Mouse (Mus musculus) naive thymus-derived CD4-positive, alpha-beta T cell, adult 5 months (primary cell): ENCODE results near the gene Ctla2b. TPM values are rescaled to one million over a fixed set of nuclear protein-coding genes. Genes with fewer than 3 reads are reported as not detected.

Source experiments
- polyA plus RNA-seq: library from polyadenylated mRNA; unstranded; fragments of 100-300 nt; shearing (Covaris generic); gene quantifications from one replicate; pipeline ENCODE4 v1.2.1, GENCODE M21; 2017

Gene Ctla2b
- 3.7 TPM for polyA plus RNA-seq

DNA sequence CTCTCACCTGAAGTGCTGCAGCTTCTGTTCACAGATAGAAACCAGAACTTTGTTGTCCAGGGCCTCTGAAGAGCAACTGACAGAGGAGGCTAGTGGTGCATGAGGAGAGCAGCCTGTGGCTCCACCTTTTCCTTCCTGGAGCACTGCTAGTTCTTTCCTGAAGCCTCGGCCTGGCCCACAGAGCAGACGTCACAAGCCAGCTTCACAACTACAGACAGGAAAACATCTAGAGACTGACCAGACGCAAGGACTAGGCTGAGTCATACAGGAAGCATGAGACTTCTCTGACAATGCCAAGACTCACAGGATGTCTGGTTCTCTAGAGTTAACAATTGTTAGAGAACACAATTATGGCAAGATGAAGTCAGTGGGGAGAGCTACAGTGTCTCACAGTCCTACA, at the start of gene Ctla2b:
Ctla2b (minus strand) TSS at position 120 of the 400 bp plus-strand sequence.

DNA sequence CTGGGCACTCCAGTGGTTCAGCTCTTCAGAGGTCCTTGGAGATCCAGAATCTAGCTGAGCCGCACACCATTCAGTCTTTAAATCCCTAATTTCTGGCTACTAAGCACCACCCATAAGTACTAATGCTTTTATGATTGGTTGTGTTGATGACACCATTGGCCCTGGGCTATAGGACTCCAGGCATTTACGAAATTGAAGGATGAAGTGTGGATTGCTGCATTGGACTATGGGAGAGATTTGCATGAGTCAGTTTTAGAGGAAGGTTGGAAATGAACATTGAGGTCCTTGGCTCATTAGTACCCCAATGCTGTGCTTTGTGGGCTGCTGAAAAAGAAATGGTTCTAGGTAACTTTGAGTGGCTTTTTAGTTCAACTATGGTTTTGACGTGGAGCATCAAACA, 44.6 kb upstream of the Ctla2b start, which contains the start of gene Tpbpa:
Tpbpa (minus strand) TSS at position 101 of the 400 bp plus-strand sequence.

DNA sequence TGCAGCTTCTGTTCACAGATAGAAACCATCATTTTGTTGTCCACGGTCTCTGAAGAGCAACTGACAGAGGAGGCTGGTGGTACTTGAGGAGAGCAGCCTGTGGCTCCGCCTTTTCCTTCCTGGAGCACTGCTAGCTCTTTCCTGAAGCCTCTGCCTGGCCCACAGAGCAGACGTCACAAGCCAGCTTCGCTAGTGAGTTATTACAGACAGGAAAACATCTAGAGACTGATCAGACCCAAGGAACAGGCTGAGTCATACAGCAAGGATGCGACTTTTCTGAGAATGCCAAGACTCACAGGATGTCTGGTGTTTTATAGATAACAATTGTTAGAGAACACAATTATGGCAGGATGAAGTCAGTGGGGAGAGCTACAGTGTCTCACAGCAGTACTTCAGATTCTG, 39.3 kb upstream of the Ctla2b start, which contains the start of the genes Gm49391 and Ctla2a:
Gm49391 (minus strand) TSS at position 72 of the 402 bp plus-strand sequence.
Ctla2a (minus strand) TSS at position 126 of the 402 bp plus-strand sequence.

DNA sequence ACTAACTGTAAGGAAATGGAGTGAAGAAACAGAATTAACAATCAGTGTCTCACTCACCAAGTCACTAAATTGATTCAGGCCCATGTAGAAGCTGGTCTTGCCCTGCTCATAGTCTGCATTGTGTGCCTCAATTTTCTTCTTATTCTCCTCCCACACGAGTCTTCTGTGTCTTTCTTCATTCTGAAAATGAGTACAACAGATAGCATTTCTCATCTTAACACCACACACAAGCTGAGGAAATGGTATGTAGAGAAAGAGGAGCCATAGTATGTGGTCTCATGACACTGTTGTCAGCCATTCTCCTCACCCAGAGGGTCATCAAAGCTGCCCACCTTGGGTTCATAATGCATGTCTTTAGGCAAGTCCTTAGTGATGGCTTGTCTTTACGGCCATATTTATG, 38.2 kb upstream of the Ctla2b start, which contains the start of gene Gm49393:
Gm49393 (minus strand) TSS at position 101 of the 400 bp plus-strand sequence.

DNA sequence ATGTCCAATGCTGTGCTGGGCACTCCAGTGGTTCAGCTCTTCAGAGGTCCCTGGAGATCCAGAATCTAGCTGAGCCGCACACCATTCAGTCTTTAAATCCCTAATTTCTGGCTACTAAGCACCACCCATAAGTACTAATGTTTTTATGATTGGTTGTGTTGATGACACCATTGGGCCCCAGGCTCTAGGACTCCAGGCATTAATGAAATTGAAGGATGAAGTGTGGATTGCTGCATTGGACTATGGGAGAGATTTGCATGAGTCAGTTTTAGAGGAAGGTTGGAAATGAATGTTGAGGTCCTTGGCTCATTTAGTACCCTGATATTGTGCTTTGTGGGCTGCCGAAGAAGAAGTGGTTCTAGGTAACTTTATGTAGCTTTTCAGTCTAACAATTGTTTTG, 7.5 kb upstream of the Ctla2b start, which contains the start of gene Tpbpb:
Tpbpb (minus strand) TSS at position 101 of the 400 bp plus-strand sequence.

DNA sequence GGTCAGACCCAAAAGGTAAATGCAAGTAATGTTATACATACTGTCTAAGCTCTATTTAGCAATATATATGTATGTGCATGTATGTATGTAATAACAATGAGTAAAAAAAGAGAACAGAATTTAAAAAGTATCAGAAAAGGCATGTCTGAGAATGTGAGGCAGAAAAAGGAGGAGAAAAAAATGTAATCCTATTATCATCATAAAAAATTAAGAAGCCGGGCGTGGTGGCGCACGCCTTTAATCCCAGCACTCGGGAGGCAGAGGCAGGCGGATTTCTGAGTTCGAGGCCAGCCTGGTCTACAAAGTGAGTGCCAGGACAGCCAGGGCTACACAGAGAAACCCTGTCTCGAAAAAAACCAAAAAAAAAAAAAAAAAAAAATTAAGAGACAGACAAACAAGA, 453 bp downstream of the Ctla2b start, which contains the start of gene Gm49392:
Gm49392 (minus strand) TSS at position 101 of the 400 bp plus-strand sequence.

DNA sequence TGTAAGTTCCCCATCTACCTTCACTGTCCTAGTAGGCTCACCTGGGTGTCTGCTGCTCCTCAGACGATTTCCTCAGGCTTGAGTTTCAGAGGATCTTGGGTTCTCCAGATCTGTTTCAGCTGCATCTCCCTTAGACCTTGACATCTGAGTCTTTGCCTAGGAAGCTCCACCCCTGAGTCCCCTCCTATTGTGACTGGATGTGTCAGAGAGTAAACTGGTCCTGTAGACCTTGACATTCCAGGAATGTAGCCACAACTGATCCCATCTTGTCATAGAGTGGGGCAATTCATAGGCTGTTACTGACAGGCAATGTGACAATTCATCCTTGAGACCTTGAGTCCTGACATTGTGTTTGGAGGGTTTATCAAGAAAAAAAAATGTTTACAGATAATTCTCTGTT, 33.0 kb downstream of the Ctla2b start, which contains the start of gene 4930486L24Rik:
4930486L24Rik (minus strand) TSS at position 195 of the 400 bp plus-strand sequence.

Other genes starting within 250 kb of the Ctla2b start
- gene BC051665, start 111.1 kb downstream of the Ctla2b start, polyA plus RNA-seq = not detected
- not detected for gene Ctsll3, start 94.6 kb downstream of the Ctla2b start, polyA plus RNA-seq
- gene 4930486L24Rik, start 33.0 kb downstream of the Ctla2b start, polyA plus RNA-seq = 2.3 TPM
- not detected for gene Gm49392, start 553 bp downstream of the Ctla2b start, polyA plus RNA-seq
- not detected for gene Tpbpb, start 7.4 kb upstream of the Ctla2b start, polyA plus RNA-seq
- not detected for gene Gm49393, start 38.1 kb upstream of the Ctla2b start, polyA plus RNA-seq
- gene Gm49391, start 39.1 kb upstream of the Ctla2b start, polyA plus RNA-seq = not detected
- gene Ctla2a, start 39.2 kb upstream of the Ctla2b start, polyA plus RNA-seq = 38.3 TPM
- gene Tpbpa, start 44.5 kb upstream of the Ctla2b start, polyA plus RNA-seq = not detected
- not detected for gene Ctsj, start 108.5 kb upstream of the Ctla2b start, polyA plus RNA-seq
- not detected for gene Ctsq, start 143.2 kb upstream of the Ctla2b start, polyA plus RNA-seq